Mouse (Mus musculus) heart, adult 8-10 months (tissue): Measurements from ENCODE around the gene Omp. TPM values are rescaled to one million over a fixed set of nuclear protein-coding genes. Genes with fewer than 3 reads are reported as not detected.
"Not testable (repeated sequence)": the region's sequence is repeated elsewhere in the genome, so short reads cannot be mapped to it uniquely, and the experiment has no call there.

Source experiments
- DNase-seq: peaks from one replicate; pipeline ENCODE4 v3.0.0; 2022; ENCODE audit warnings: low spot score
- total RNA-seq, 4 experiments: library from RNA; stranded (reverse); gene quantifications; 2 replicates each; pipeline ENCODE4 v1.2.4; 2022

Omp gene
- under 1 TPM in 3 of 4 experiments, not detected in 1; 0.16 to 0.24 (median 0.20) TPM for total RNA-seq

- no peak for DNase-seq
These were observed at the start of gene Omp for GRCm38 (mm10) chr7:98145402-98145801. Gene Omp (minus strand): TSS chr7:98145502.

- DNase-seq, result no peak
These were observed 48.9 kb upstream of the Omp start for GRCm38 (mm10) chr7:98194026-98194792.

DNA sequence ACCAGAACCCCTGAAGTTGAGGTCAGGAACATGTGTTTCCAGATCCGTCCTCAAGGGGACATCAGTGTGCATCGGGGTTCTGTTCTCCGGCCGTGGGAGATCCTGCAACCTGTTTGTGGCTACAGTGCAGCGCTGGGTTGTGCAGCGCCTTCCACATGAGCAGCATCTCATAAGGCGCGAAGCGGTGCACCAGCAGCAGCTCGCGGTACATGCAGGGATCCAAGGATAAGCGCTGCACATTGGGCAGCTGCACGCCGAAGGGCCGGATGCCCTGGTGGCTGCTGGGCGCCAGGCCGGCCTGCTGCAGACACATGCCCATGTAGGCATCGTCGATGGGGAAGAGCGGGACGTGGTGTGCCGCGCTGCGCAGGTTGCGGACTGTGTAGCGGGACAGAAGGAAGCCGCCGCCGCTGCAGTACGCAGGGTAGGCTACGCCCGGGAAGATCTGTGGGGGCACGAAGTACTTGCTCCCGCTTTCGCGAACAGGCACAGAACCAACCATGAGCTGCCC lies 48.3 kb upstream of the Omp start:
- DNase-seq, result no peak

DNA sequence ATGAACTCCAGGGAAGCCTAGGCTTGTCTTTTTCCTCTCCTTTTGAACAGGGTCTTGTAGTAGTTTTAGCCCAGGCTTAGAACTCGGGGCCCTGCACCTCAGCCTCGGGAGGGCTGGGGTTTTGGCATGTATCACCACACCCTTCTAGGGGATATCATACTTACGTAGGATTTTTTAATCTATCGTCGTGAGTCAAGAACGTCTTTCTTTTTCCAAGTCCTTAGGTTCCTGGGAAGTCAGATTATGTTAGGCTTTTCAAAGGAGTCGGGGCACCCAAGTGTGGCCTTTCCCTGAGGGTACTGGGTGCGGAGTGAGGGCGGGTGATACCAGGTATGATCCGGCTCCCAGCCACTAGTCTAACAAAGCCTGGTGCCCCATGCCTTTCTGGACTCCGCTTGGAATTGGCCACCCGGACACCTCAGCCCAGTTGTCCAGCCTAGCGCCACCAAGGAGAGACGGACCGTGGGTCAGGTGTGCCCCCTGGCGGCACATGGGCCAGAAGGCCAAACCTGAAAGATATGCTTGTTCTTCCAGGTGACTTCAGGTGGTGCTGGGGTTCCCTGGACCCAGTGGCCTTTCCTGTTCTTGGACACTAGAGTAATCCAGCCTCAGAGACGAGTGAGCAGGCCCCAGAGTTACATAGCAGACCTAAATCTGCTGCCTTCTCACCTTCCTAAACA lies 46.4 kb upstream of the Omp start:
- DNase-seq, result no peak

- no peak for DNase-seq
These were observed 45.3 kb upstream of the Omp start for GRCm38 (mm10) chr7:98190578-98190977.

- no peak for DNase-seq
These were observed 44.4 kb upstream of the Omp start for GRCm38 (mm10) chr7:98189745-98190144.

GRCm38 (mm10) chr7:98188680-98189079 lies 43.4 kb upstream of the Omp start:
- DNase-seq, result no peak

- DNase-seq, result no peak
These were observed 42.9 kb upstream of the Omp start for GRCm38 (mm10) chr7:98188238-98188637.

GRCm38 (mm10) chr7:98187332-98187731 lies 42.0 kb upstream of the Omp start:
- not testable (repeated sequence) for DNase-seq

DNA sequence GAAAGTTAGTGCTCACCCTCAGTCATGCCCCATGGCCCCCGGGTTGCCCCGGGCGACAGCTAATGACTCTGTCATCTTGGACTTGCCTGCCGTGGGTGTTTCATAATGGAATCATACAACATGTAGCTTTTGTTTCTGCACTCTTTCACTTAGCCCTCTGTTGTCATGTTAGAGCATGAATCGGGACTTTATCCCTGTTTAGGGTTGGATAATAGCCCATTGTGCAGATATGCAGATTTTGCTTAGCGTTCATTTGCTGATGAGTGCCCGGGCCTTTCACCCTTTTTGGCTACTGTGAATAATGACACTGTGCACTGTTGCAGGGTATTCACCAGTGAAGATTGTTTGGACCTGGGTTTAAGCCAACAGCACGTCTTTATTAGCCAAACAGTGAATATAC lies 41.3 kb upstream of the Omp start:
- DNase-seq, result no peak

DNA sequence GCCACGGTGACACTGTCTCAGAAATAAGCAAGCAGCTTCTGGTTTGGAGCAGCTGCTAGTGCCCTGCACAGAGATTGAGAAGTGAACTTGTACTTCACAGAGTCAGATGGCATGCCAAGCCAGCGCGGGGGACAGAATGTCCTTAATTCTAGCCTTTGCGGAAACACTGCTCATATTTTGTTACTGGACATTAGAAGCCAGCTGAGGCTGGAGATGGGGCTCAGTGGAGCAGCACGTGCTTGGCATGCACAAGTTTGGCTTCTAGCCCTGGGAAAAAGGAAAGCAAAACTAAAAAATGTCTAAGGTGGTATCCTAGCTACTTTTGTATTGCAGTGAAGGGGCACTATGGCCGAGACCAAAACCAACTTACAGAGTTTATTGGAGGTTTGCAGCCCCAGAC lies 40.0 kb upstream of the Omp start:
- no peak for DNase-seq

- DNase-seq, result no peak
These were observed 33.4 kb upstream of the Omp start for GRCm38 (mm10) chr7:98178560-98179231.

DNA sequence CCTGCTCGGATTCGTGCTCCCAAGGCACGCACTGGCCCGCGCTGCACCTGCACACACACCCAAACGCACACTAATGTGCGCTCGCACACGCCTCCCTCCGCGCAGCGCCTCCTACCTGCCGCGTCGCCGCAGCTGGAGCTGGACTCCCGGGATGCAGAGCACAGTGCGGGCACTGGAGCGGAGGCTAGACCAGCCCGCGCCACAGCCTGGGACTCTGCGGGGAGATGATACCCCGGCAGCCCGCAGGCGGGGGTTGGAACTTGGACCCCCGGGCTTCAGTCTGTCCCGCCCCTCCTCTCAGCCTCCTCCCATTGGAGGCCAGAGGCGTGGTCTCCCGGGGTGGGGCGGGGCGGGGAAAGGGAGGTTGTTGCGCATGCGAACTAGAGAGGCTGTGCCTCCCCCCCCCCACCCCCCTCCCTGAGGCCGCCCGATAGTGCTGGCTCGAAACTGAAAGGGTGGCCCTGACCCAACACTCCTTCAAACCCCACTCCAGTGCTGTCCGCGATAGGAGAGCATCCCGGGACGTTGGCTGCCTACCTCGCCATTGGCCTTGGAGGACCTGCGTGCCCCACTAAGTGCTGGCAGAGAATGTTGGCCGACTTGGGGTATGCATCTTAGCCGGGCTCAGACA lies 32.7 kb upstream of the Omp start, which contains the start of gene Capn5:
Gene Capn5 (minus strand): TSS at position 346 of the 631 bp plus-strand sequence.
- DNase-seq, result peak; percentile 53

DNA sequence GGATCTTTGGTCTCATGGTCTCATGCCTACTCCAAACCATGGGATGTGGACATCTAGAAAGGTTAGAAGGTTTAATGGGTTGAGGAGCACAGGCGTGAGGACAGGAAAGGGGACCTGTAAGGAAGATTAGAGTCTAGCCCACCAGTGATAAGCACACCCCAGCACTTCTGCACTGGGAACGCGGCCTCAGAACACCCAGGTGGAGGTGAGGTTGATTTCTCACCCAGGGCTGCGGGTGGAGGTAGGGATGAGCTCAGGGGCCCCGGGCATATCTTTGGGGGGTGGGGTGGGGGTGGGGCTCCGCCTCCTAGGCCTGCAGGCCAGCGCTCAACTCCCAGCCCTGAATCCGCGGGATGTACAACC lies 32.2 kb upstream of the Omp start:
- DNase-seq, result no peak

DNA sequence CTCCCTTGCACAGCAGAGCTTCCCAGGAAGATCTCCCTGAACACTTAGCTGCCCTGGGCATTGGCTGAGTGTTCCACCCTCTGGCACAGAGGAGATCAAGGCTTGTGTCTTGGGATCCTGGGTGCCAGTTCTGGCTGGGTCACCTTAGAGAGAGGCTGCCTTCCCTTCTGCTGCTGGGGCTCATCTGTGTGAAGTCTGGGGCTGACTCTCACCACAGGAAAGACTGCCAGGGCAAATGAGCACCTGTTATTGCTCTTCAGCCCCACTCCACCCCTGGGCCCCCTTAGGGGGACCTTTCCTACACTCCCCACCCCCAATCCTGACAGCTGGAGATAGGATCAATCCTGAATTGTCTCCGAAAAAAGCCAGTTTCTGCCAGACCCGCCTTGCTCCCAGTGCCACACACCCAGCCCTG lies 31.8 kb upstream of the Omp start:
- no peak for DNase-seq

DNA sequence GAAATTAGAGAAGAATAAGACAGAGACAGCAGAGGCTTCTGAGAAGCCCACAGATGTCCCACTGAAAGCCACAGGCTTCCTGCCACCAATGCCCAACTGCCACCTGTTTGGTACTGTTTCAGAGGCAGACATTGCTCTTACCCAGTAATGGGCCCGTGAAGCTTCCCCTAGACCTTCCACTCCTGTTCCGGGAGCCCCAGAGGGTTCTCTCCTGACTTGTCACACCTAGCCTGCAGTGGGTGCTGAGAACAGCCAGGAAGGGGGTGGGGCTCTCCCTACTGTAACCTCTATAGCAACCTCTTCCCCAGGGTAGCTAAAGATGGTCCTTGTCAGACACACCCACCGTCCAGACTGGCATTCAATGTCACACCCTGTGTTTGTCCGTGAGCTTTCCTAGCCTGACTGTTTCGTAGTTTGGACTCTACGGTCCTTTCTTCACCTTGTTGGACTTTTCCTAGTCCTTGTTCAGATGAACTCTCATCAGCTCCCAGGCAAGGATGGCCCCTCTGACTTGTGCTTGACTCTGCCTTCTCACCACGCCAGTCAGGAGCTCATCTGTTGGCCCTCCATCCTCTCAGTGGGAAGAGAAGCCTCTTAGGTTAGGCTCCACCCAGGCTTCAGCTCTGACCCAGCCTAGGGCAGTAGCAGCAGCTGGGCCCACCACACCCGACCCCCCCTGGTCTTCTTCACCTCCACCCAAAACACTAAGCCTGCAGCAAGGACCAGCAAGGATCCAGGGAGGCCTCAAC lies 31.2 kb upstream of the Omp start:
- DNase-seq, result no peak

DNA sequence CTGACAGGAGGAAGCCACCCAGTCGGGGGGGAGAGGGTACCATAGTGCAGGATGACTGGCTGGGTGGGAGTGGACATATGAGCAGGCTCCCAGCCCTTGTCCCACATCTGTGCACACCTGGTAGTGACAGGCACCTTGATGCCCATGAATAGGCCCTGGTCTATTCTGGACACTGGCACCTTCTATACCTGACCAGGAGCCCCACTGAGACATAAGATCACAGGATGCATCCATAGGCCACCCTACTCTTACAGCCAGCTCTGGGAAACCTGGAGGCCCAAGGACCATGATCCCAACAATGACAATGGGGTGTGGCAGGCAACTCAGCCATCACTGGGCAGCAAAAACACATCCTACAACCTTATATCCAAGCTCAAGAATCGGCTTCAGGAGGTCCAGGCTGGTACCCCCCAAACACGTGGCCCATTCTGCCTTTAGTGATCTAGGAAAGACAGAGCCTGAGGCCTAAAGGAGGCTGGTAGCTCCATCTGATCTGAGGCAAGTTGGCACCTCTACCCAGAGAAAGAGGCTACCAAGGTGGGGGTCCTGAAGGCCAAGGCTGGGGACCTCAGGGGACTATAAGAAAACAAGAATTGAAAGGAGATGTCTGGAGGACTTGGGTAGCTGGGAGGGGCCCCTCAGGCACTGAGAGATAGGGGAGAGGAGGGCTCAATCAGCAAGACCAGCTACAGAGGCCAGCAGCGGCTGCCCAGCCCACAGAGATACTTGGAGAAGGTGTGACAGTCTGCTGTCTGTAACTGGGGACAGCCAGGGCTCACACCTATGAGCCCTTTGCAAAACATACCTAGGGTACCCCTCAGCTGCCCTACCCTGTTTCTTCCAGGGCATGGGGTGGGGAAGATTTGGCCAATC lies 29.8 kb upstream of the Omp start:
- DNase-seq, result no peak

- no peak for DNase-seq
These were observed 28.1 kb upstream of the Omp start for GRCm38 (mm10) chr7:98173408-98173807.

DNA sequence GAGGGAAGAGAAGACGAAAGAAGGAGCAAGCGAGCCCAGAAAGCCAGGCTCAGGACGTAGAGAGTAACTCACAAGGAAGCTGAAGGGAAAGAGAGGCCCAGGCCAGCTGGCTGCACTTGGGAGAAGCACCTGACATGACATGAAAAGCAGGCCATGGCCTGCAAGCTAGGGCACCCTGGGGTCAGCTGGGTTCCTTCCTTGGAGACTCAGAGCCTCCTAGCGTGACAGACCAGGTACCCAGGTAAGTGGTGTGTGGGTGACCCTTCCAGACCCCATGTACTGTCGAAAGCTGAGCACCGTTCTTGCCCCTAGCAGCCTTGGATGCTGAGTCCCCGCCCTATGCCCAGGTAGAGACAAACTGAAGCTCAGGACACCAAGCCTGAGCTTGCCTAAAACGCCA lies 27.4 kb upstream of the Omp start:
- DNase-seq, result no peak
